Mouse (Mus musculus): ENCODE results near the gene Gm4858. TPM values are rescaled to one million over a fixed set of nuclear protein-coding genes. Genes with fewer than 3 reads are reported as not detected.
"Not testable (repeated sequence)": the region's sequence is repeated elsewhere in the genome, so short reads cannot be mapped to it uniquely, and the experiment has no call there.

Gene Gm4858
- polyA plus RNA-seq (2015; fragmentation: Nextera tagmentation; extraction: Ambion mirVana): not detected in 2 replicates

- H3K9me3 ChIP-seq (replicated peaks); H3K4me1 ChIP-seq; H3K9ac ChIP-seq (replicated peaks); ATAC-seq (ENCODE audit: low FRiP score); H3K27ac ChIP-seq (replicated peaks); H3K27me3 ChIP-seq (replicated peaks); H3K4me2 ChIP-seq; H3K4me3 ChIP-seq (replicated peaks); H3K36me3 ChIP-seq: not testable (repeated sequence)
Observed at GRCm38 (mm10) chr3:93068523-93068922, at the start of gene Gm4858. Gene Gm4858, plus strand, starts transcription at chr3:93068823.

- Histone ChIP-seq H3K4me1 (peaks cover 10% of the 10 kb centered on the region), H3K27ac (replicated peaks) (no peak within 1 kb of the TSS), H3K4me3 (replicated peaks) (no peak within 1 kb of the TSS), H3K4me2 (no peak within 1 kb of the TSS), H3K27me3 (replicated peaks) (no peaks in the 10 kb centered on the region), H3K36me3 (no peaks in the 10 kb centered on the region), H3K9ac (replicated peaks) (no peak within 1 kb of the TSS), H3K9me3 (replicated peaks) (no peaks in the 10 kb centered on the region)
- ATAC-seq (ENCODE audit: low FRiP score): no peak
- WGBS: 91% methylated on average over 2 of the region's 2 CpGs
Observed at GRCm38 (mm10) chr3:93018960-93019359, 49.7 kb upstream of the Gm4858 start, which contains the start of gene Lce1m. Gene Lce1m, minus strand, starts transcription at chr3:93019060.

- no peak overlapping the region for H3K9ac ChIP-seq (replicated peaks)
- H3K4me1 ChIP-seq: no peaks in the 10 kb centered on the region
- H3K27me3 ChIP-seq (replicated peaks): no peaks in the 10 kb centered on the region
- no peaks in the 10 kb centered on the region for H3K9me3 ChIP-seq (replicated peaks)
- H3K36me3 ChIP-seq: no peaks in the 10 kb centered on the region
- H3K4me2 ChIP-seq: no peak overlapping the region
- H3K4me3 ChIP-seq (replicated peaks): no peak overlapping the region
- no peak for ATAC-seq (ENCODE audit: low FRiP score)
- no peak overlapping the region for H3K27ac ChIP-seq (replicated peaks)
- 93% methylated on average over 1 of the region's 1 CpGs for WGBS
Observed at GRCm38 (mm10) chr3:93021171-93021570, 47.5 kb upstream of the Gm4858 start.

GRCm38 (mm10) chr3:93023411-93024184 lies 45.0 kb upstream of the Gm4858 start:
- 82% methylated on average over 3 of the region's 3 CpGs for WGBS
- Histone ChIP-seq H3K36me3 (no peaks in the 10 kb centered on the region), H3K4me2 (no peak overlapping the region), H3K27ac (replicated peaks) (no peak overlapping the region), H3K4me3 (replicated peaks) (no peak overlapping the region), H3K27me3 (replicated peaks) (no peaks in the 10 kb centered on the region), H3K9me3 (replicated peaks) (no peaks in the 10 kb centered on the region), H3K9ac (replicated peaks) (no peak overlapping the region), H3K4me1 (no peaks in the 10 kb centered on the region)
- ATAC-seq (ENCODE audit: low FRiP score): no peak

- Histone ChIP-seq H3K4me2 (no peak overlapping the region), H3K9ac (replicated peaks) (no peak overlapping the region), H3K9me3 (replicated peaks) (no peaks in the 10 kb centered on the region), H3K4me1 (no peaks in the 10 kb centered on the region), H3K4me3 (replicated peaks) (no peak overlapping the region), H3K27me3 (replicated peaks) (no peaks in the 10 kb centered on the region), H3K36me3 (no peaks in the 10 kb centered on the region), H3K27ac (replicated peaks) (no peak overlapping the region)
- WGBS: 86% methylated on average over 2 of the region's 2 CpGs
- no peak for ATAC-seq (ENCODE audit: low FRiP score)
Observed at GRCm38 (mm10) chr3:93025486-93025885, 43.1 kb upstream of the Gm4858 start.

GRCm38 (mm10) chr3:93031450-93031849 lies 37.2 kb upstream of the Gm4858 start:
- no peaks in the 10 kb centered on the region for H3K4me1 ChIP-seq
- WGBS: 65% methylated on average over 5 of the region's 5 CpGs
- no peaks in the 10 kb centered on the region for H3K9me3 ChIP-seq (replicated peaks)
- no peak overlapping the region for H3K9ac ChIP-seq (replicated peaks)
- H3K27me3 ChIP-seq (replicated peaks): no peaks in the 10 kb centered on the region
- no peak overlapping the region for H3K4me2 ChIP-seq
- no peak overlapping the region for H3K27ac ChIP-seq (replicated peaks)
- peak; percentile 97 for ATAC-seq (ENCODE audit: low FRiP score)
- no peaks in the 10 kb centered on the region for H3K36me3 ChIP-seq
- H3K4me3 ChIP-seq (replicated peaks): no peak overlapping the region

- no peaks in the 10 kb centered on the region for H3K27me3 ChIP-seq (replicated peaks)
- no peak overlapping the region for H3K4me2 ChIP-seq
- no peak overlapping the region for H3K4me3 ChIP-seq (replicated peaks)
- H3K27ac ChIP-seq (replicated peaks): no peak overlapping the region
- WGBS: 96% methylated on average over 1 of the region's 1 CpGs
- no peaks in the 10 kb centered on the region for H3K4me1 ChIP-seq
- no peak for ATAC-seq (ENCODE audit: low FRiP score)
- H3K9me3 ChIP-seq (replicated peaks): no peaks in the 10 kb centered on the region
- H3K36me3 ChIP-seq: no peaks in the 10 kb centered on the region
- H3K9ac ChIP-seq (replicated peaks): no peak overlapping the region
Observed at GRCm38 (mm10) chr3:93050182-93050581, 18.4 kb upstream of the Gm4858 start.

GRCm38 (mm10) chr3:93052826-93053474 lies 15.7 kb upstream of the Gm4858 start:
- WGBS: 58% methylated on average over 10 of the region's 10 CpGs
- Histone ChIP-seq H3K9me3 (replicated peaks) (no peaks in the 10 kb centered on the region), H3K27me3 (replicated peaks) (no peaks in the 10 kb centered on the region), H3K9ac (replicated peaks) (no peak overlapping the region), H3K4me1 (no peaks in the 10 kb centered on the region), H3K36me3 (no peaks in the 10 kb centered on the region), H3K4me3 (replicated peaks) (no peak overlapping the region), H3K4me2 (no peak overlapping the region), H3K27ac (replicated peaks) (no peak overlapping the region)
- no peak for ATAC-seq (ENCODE audit: low FRiP score)

GRCm38 (mm10) chr3:93086631-93087030 lies 18.0 kb downstream of the Gm4858 start:
- no peaks in the 10 kb centered on the region for H3K4me1 ChIP-seq
- H3K4me2 ChIP-seq: no peak overlapping the region
- no peak overlapping the region for H3K9ac ChIP-seq (replicated peaks)
- H3K27ac ChIP-seq (replicated peaks): no peak overlapping the region
- H3K36me3 ChIP-seq: no peaks in the 10 kb centered on the region
- WGBS: 77% methylated on average over 2 of the region's 2 CpGs
- H3K27me3 ChIP-seq (replicated peaks): no peaks in the 10 kb centered on the region
- H3K9me3 ChIP-seq (replicated peaks): no peaks in the 10 kb centered on the region
- ATAC-seq (ENCODE audit: low FRiP score): no peak
- H3K4me3 ChIP-seq (replicated peaks): no peak overlapping the region

- not testable (repeated sequence) for H3K36me3 ChIP-seq; H3K4me3 ChIP-seq (replicated peaks); ATAC-seq (ENCODE audit: low FRiP score); H3K27ac ChIP-seq (replicated peaks); H3K9me3 ChIP-seq (replicated peaks); H3K9ac ChIP-seq (replicated peaks); H3K4me1 ChIP-seq; H3K27me3 ChIP-seq (replicated peaks); H3K4me2 ChIP-seq
- 17% methylated on average over 1 of the region's 1 CpGs for WGBS
Observed at GRCm38 (mm10) chr3:93093581-93093980, 25.0 kb downstream of the Gm4858 start.

GRCm38 (mm10) chr3:93096447-93096846 lies 27.8 kb downstream of the Gm4858 start:
- Histone ChIP-seq H3K9me3 (replicated peaks) (no peaks in the 10 kb centered on the region), H3K4me2 (no peak overlapping the region), H3K27me3 (replicated peaks) (no peaks in the 10 kb centered on the region), H3K4me3 (replicated peaks) (no peak overlapping the region), H3K27ac (replicated peaks) (no peak overlapping the region), H3K36me3 (no peaks in the 10 kb centered on the region), H3K9ac (replicated peaks) (no peak overlapping the region), H3K4me1 (no peaks in the 10 kb centered on the region)
- ATAC-seq (ENCODE audit: low FRiP score): no peak
- 78% methylated on average over 2 of the region's 2 CpGs for WGBS

- no peaks in the 10 kb centered on the region for H3K27me3 ChIP-seq (replicated peaks)
- no peak overlapping the region for H3K4me3 ChIP-seq (replicated peaks)
- H3K36me3 ChIP-seq: no peaks in the 10 kb centered on the region
- no peak overlapping the region for H3K9ac ChIP-seq (replicated peaks)
- ATAC-seq (ENCODE audit: low FRiP score): no peak
- no peak overlapping the region for H3K27ac ChIP-seq (replicated peaks)
- H3K9me3 ChIP-seq (replicated peaks): no peaks in the 10 kb centered on the region
- 53% methylated on average over 5 of the region's 5 CpGs for WGBS
- H3K4me2 ChIP-seq: no peak overlapping the region
- no peaks in the 10 kb centered on the region for H3K4me1 ChIP-seq
Observed at GRCm38 (mm10) chr3:93111668-93112067, 43.0 kb downstream of the Gm4858 start.
